Mouse (Mus musculus) frontal cortex, adult 2 months (tissue): ENCODE measurements around the gene Relb. TPM values are rescaled to one million over a fixed set of nuclear protein-coding genes. Genes with fewer than 3 reads are reported as not detected.
A peak's percentile ranks its signal among the peaks of the same experiment; 100 is the strongest.
"Not testable (repeated sequence)": the region's sequence is repeated elsewhere in the genome, so short reads cannot be mapped to it uniquely, and the experiment has no call there.

Experiments used
- DNase-seq, 2 experiments: peaks; one replicate each; pipeline ENCODE4 v3.0.0; 2022; ENCODE audit warnings: low spot score in 1 of 2; ENCODE audit errors: extremely low spot score in 1 of 2
- polyA plus RNA-seq: library from polyadenylated mRNA; depleted of rRNA; stranded (reverse); fragments of >200 nt; gene quantifications from 2 replicates; pipeline ENCODE4 v1.2.3, GENCODE M21; 2012

The Relb gene
- polyA plus RNA-seq, 1 experiment: 6.5 TPM

DNA sequence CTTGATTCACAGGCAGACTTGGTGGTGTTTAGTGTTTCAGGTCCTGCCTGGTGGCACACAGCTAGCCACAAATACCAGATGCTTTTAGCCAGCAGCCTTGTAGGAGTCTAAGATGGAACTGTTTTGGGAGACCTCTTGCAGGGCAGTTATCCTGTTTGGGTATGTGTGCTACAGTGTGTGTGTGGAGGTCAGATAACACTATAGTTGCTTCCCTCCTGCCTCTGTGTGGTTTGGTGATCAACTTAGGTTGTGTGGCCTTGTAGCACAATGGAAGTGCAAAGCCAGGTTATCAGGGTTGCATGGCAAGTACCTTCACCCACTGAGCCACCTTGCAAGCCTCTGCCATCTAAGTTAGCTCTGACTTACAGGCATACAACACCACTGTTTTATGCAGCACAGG, 3.5 kb upstream of the Relb start:
- DNase-seq: no peak

DNA sequence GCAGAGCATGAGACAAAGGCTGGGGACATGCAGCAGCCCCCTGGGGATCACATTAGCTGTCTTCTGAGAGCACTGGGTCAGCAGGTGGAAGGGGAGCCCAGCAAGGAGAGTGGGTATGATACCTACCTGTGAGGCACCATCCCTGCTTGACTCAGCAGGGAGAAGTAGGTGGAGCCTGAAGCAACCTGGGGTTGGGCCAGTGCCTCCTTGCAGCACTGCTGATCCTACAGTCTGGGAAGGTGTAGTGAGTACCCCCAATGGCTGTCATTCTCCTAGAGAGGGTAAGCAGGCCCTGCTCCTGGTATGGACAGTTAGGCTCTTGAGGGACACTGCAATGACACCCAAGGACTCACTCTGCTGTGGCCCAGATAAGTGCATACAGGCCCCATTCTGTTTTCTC, 3.0 kb upstream of the Relb start:
- no peak for DNase-seq

DNA sequence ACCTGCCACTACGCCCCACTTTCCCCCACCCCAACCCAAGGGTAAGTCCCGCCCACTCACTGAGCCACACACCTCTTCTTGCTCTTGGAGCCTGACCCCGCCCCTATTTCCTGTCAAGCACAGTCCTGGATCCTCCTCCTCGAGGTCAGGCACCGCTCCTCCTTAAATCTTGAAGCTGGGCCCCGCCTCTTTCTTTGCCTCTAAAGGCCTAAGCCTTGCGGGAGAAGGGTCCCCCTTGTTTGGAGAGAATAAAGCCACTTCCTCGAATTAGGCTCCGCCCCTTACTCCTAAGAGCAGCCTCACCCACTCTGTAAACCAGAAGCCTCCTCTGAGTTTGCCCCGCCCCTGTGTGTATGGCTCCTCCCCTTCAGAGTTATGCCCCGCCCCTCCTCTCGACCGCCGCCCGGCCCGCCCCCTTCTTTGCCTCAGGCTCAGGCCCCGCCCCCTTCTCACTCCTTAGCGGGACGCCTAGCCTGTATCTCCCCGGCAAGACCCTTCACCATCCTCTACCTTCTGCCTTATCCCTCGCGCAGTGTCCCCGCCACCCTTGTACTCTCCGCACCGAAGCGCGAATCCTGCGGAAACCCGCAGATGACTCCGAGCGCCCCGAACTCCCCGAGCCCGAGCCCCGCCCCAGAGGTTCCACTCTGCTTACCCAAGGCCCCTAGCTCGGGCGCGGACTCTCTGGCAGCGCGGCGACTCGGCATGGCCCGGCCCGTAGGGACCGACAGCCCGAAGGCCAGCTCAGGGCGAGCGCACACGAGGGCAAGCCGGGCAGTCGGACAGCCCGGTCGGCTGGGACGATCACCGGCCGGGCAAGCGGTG, 490 bp downstream of the Relb start:
- DNase-seq: peak; percentile 86 to 90

GRCm38 (mm10) chr7:19628192-19628535, 1.1 kb downstream of the Relb start:
- DNase-seq: no peak

- DNase-seq: no peak
Measured at GRCm38 (mm10) chr7:19627721-19628120, 1.5 kb downstream of the Relb start.

- no peak for DNase-seq
Measured at GRCm38 (mm10) chr7:19623433-19623832, 5.8 kb downstream of the Relb start.

DNA sequence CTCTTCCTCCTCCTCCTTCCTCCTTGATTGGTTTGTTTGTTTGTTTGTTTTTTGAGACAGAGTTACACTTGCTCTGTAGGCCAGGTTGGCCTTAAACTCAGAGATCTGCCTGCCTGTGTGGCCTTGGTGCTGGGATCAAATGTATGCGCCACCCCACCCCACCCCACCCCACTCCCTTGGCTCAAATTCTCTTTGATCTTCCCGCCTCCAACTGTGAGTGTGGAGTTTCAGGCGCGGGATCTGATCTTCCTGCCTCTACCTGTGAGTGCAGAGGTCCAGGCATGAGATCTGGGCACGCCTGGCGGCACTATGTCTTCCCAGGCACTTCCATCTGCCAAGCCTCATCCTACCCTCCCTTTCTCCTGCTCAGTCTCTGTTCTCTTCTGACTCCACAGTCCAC, 7.0 kb downstream of the Relb start:
- no peak for DNase-seq

DNA sequence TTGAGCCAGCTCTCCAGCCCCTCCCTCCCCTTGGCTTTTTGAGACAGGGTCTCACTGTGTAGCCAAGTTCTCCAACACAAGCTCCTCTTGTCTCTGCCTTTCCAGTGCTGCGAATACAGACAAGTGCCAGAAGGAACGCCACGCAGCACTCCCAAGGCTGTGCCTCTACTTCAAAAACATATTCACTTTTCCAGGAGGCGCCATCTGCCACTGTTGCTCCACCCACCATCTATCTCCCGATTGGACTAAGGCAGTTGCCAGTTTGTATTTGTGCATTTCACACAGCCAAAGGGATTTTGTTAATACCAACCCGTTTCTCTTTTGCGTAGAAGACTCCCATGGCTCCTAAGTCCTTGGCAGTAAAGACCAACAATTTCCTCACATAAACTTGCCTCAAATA, 8.4 kb downstream of the Relb start:
- peak; percentile 45 to 71 for DNase-seq

DNA sequence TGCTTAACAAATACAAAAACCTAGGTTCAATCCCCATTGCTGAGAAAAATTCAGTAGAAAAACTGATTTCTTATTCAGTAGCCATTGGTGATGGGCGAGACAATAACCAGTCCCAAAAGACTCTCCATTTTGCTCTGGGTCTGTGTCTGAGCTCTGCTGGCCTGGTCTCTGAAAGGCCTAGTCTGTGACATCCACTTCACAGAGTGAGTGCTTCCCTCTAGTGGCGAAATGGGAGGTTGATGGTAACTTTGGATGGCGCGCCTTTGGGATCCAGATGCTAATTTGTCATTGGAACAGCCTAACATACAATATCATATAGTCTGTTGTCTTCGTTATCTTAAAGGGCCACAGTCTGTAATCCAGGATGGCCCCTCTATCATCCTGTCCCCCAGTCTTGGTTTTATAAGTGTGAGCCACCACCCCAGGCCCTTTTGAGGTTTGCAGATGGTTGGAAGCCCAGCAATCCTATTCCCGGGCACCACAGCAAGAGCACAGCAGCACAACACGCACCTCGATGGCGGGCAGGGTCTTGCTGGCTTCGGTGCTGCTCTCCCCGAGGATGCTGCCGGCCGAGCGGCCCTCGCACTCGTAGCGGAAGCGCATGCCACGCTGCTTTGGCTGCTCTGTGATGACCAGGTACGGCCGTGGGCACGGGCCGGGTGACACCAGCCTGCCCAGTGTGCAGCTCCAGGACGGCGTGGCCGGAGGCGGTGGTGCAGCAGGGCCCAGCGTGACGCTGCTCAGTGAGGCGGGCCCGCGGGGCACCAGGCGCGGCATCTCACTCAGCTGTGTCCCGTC, 10.0 kb downstream of the Relb start:
- DNase-seq: peak; percentile 65 to 90

GRCm38 (mm10) chr7:19615036-19615577, 14.1 kb downstream of the Relb start:
- no peak for DNase-seq

DNA sequence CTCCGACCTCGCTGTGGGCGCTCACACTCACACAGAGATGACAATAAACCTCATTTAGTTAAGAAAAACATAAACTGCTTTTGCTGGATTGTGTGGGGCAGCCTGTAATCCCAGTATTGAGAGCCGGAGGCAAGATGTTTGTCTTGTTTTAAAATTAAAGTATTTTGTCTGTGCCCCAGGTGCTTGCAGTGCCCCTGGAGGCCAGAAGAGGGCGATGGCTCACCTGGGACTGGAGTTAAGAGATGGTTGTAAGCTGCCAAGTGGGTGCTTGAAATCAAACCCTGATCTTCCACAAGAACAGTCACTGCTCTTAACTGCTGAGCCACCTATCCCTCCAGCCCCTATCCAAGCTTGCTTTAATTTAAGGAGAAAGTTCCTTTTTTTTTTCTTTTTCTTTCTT, 18.3 kb downstream of the Relb start:
- DNase-seq: no peak

DNA sequence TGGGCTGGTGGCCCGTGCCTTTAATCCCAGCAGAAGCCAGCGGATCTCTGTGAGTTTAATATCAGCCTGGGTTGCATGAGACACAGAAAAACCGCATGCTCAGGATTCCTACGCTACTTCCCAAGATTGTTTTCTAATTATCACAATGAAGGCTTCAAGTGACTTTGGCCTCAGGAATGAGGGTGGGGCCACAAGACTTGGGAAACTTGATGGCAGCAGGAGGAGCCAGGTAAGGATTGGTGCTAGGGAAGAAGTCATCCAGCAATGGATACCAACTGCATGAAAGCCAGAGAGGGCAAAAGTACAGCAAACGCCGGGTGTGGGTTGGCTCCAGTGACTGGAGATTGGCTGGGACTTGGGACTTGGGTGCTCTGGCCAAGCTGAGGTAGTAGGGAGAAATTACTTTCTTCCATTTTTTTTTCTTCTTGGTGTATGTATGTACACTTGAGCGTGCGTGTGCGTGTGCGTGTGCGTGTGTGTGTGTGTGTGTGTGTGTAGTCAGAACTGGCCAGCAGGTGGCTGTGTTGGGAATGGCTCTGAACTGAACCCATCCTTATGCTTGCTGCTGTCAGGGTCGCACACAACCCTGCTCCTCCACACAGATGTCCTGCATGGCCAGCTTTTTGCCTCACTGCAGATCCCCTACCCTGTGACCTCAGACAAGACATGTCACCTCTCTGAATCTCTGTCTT, 19.5 kb downstream of the Relb start:
- no peak for DNase-seq

DNA sequence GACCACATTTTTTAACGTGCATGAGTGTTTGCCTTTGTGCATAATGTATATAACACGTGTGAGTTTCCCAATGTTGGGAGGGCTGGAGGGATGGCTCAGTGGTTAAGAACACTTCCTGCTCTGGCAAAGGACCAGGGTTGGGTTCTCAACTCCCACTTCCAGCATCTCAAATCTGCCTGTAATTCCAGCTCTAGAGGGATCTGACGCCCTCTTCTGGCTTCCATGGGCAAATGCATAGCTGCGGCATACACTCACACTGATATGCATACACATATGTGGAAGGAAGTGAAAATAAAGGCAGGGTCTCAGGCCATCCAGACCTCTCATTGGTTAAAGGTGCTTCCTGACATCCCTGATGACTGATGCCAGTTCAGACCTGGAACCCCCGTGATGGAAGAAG, 21.9 kb downstream of the Relb start:
- DNase-seq: no peak

GRCm38 (mm10) chr7:19604606-19605214, 24.5 kb downstream of the Relb start:
- not testable (repeated sequence) for DNase-seq

GRCm38 (mm10) chr7:19603849-19604605, 25.2 kb downstream of the Relb start, which contains the start of gene Clasrp:
Gene Clasrp, minus strand, starts transcription at chr7:19604486.
- peak; percentile 88 to 96 for DNase-seq

DNA sequence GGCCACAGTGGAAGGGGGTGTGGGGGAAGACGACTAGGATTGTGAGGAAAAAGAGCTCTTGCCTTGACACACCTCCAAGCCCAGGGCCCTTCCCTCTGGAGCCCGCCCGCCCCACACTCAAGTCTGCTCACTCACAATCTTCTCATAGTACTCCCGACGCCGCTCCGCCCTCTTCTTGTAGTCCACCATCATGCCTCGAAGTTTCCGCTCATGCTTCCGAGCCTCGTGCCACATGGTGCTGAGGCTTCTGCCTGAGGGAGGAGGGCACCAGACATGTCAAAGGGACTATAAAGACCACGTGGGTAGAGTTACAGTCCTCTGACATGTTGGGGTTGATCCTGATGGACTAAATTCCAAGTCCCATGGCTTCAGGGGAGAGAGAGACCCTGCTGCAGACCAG, 26.2 kb downstream of the Relb start:
- DNase-seq: no peak

GRCm38 (mm10) chr7:19600562-19600961, 28.7 kb downstream of the Relb start:
- peak; percentile 30 to 49 for DNase-seq

GRCm38 (mm10) chr7:19593061-19593730, 36.0 kb downstream of the Relb start:
- no peak for DNase-seq

GRCm38 (mm10) chr7:19589917-19590316, 39.3 kb downstream of the Relb start:
- DNase-seq: peak; percentile 74 to 88
